ENCODE assay signal across 18 mouse cellular contexts in genomic region chr1:135427390-135427789, GRCm38 (mm10). TPM values are rescaled to one million over a fixed set of nuclear protein-coding genes. Genes with fewer than 3 reads are reported as not detected.
DNase-seq lines count a peak whose midpoint lies in the region; ATAC-seq and TF ChIP-seq lines count a peak whose summit lies in the region.
"Had no signal": no experiment of that assay in that cellular context is flagged by ENCODE, and none has a peak within 500 bp of the region (broad histone marks: within the 10 kb centered on the region; RNA-seq: fewer than 3 reads in every experiment).

No protein-coding gene starts in this region.

- H3K4me3 ChIP-seq in forebrain, embryonic 12.5 days (replicated peaks) = no peak overlapping the region
- H3K4me3 ChIP-seq in forebrain, postnatal 0 days (ENCODE audit: low read depth, low read length) = no peak overlapping the region
- H3K4me3 ChIP-seq in liver, adult 2 months (ENCODE audit: insufficient read depth, low read depth, low read length) = no peak overlapping the region
- H3K4me3 ChIP-seq in liver, postnatal 0 days (ENCODE audit: low read depth, low read length) = no peak overlapping the region
- H3K4me3 ChIP-seq in CH12.LX (replicated peaks in 1 of 3; ENCODE audit: low read depth in 2 of 3, low read length in 2 of 3, poor library complexity in 1 of 3) = peak overlapping the region in 1 of 3 experiments; percentile 34
- no peak overlapping the region for H3K4me3 ChIP-seq in limb, embryonic 13.5 days
- H3K4me3 ChIP-seq: intestine, embryonic 15.5 days; layer of hippocampus, adult 2 months; liver, embryonic 15.5 days had no signal

- no peak for TF ChIP-seq RAD21 in CH12.LX (IDR thresholded peaks at IDR 0.05; ENCODE audit: low read depth, low read length)

- peak overlapping the region; percentile 68; the same call in 1 of the 2 replicates for H3K4me2 ChIP-seq in forebrain, embryonic 12.5 days
- H3K4me2 ChIP-seq in forebrain, postnatal 0 days (ENCODE audit: low read depth) = no peak overlapping the region
- no peak overlapping the region for H3K4me2 ChIP-seq in liver, postnatal 0 days (ENCODE audit: low read depth, low read length)
- H3K4me2 ChIP-seq in CH12.LX (ENCODE audit: insufficient read depth, low read depth, poor library complexity, severe bottlenecking) = peak overlapping the region; percentile 83
- peak overlapping the region; percentile 71; the same call in 1 of the 2 replicates for H3K4me2 ChIP-seq in limb, embryonic 13.5 days (replicated peaks)
- H3K4me2 ChIP-seq: liver, embryonic 15.5 days had no signal

- dilution Hi-C loops in CH12.LX (cut with MboI; ENCODE audit: extremely low pct_ligation_motif_present, extremely low pct_unique_long_range_greater_than_20kb, low sequenced_read_pairs) = no loop called here

- peaks cover 14% of the 10 kb centered on the region; the same call in 1 of the 2 replicates for H3K79me2 ChIP-seq in liver, adult 2 months (ENCODE audit: control insufficient read depth, insufficient read depth, low read length)
- H3K79me2 ChIP-seq in CH12.LX (replicated peaks; ENCODE audit: control insufficient read depth, extremely low read depth, insufficient read depth, poor library complexity, severe bottlenecking) = peaks cover 67% of the 10 kb centered on the region

- no peak overlapping the region for H3K27ac ChIP-seq in forebrain, embryonic 12.5 days
- no peak overlapping the region for H3K27ac ChIP-seq in forebrain, postnatal 0 days (ENCODE audit: low read depth, low read length)
- no peak overlapping the region for H3K27ac ChIP-seq in liver, adult 2 months (replicated peaks; ENCODE audit: insufficient read depth, low read depth, low read length)
- no peak overlapping the region for H3K27ac ChIP-seq in liver, postnatal 0 days (ENCODE audit: low read depth)
- peak overlapping the region; percentile 23; the same call in 1 of the 2 replicates for H3K27ac ChIP-seq in CH12.LX (ENCODE audit: insufficient read depth, low read depth)
- H3K27ac ChIP-seq in limb, embryonic 13.5 days = no peak overlapping the region
- H3K27ac ChIP-seq: embryonic facial prominence, embryonic 12.5 days; heart, embryonic 13.5 days; intestine, embryonic 15.5 days; kidney, postnatal 0 days; layer of hippocampus, adult 2 months; liver, embryonic 15.5 days had no signal

- peaks cover 26% of the 10 kb centered on the region for H3K4me1 ChIP-seq in forebrain, embryonic 12.5 days
- H3K4me1 ChIP-seq in forebrain, postnatal 0 days (ENCODE audit: insufficient read depth) = peaks cover 13% of the 10 kb centered on the region
- no peaks in the 10 kb centered on the region for H3K4me1 ChIP-seq in liver, adult 2 months (ENCODE audit: control insufficient read depth, insufficient read depth, low read length)
- peaks cover 25% of the 10 kb centered on the region for H3K4me1 ChIP-seq in liver, postnatal 0 days (ENCODE audit: insufficient read depth)
- H3K4me1 ChIP-seq in CH12.LX (ENCODE audit: control insufficient read depth in 1 of 2, insufficient read depth in 2 of 2) = peaks cover 8 to 55% of the 10 kb centered on the region in 2 experiments
- peaks cover 34% of the 10 kb centered on the region for H3K4me1 ChIP-seq in limb, embryonic 13.5 days

- TF ChIP-seq CTCF in forebrain, postnatal 0 days (IDR thresholded peaks at IDR 0.05; ENCODE audit: low read depth) = no peak
- no peak for TF ChIP-seq CTCF in liver, adult 2 months (IDR thresholded peaks at IDR 0.05; ENCODE audit: low read depth, low read length)
- no peak for TF ChIP-seq CTCF in liver, postnatal 0 days (IDR thresholded peaks at IDR 0.05; ENCODE audit: low read depth)
- TF ChIP-seq CTCF in CH12.LX (conservative IDR thresholded peaks at IDR 0.05 in 1 of 2, IDR thresholded peaks at IDR 0.05 in 1 of 2; ENCODE audit: low read depth in 2 of 2, low read length in 2 of 2) = no peak

- WGBS in forebrain, embryonic 12.5 days = 90% methylated on average over 6 of the region's 6 CpGs
- 89% methylated on average over 6 of the region's 6 CpGs for WGBS in forebrain, postnatal 0 days
- 86% methylated on average over 6 of the region's 6 CpGs for WGBS in liver, adult 2 months
- 69% methylated on average over 6 of the region's 6 CpGs for WGBS in liver, postnatal 0 days (ENCODE audit: insufficient replicate concordance)
- WGBS in limb, embryonic 13.5 days = 90% methylated on average over 6 of the region's 6 CpGs

- DNase-seq in forebrain, postnatal 0 days = no peak
- peak; percentile 42 for DNase-seq in liver, adult 2 months (ENCODE audit: extremely low read depth, low read depth, low spot score)
- DNase-seq in liver, postnatal 0 days = no peak
- peak; percentile 31 for DNase-seq in CH12.LX (ENCODE audit: extremely low read depth)
- DNase-seq in B cell, adult 2 months = no peak
- DNase-seq in layer of hippocampus, adult 11-12 months (ENCODE audit: low spot score) = no peak
- DNase-seq: adrenal gland, adult 8-10 months; gastrocnemius, postnatal 36 days; heart, postnatal 36 days; lung, postnatal 14 days had no signal

- peaks cover 46% of the 10 kb centered on the region for H3K36me3 ChIP-seq in forebrain, embryonic 12.5 days (replicated peaks)
- peaks cover 11% of the 10 kb centered on the region; the same call in 1 of the 2 replicates for H3K36me3 ChIP-seq in forebrain, postnatal 0 days (ENCODE audit: insufficient read depth)
- H3K36me3 ChIP-seq in liver, adult 2 months (ENCODE audit: control insufficient read depth, insufficient read depth, low read length) = no peaks in the 10 kb centered on the region
- H3K36me3 ChIP-seq in liver, postnatal 0 days (replicated peaks; ENCODE audit: insufficient read depth, low read length) = peaks cover 2% of the 10 kb centered on the region
- peaks cover 18 to 45% of the 10 kb centered on the region in 2 experiments for H3K36me3 ChIP-seq in CH12.LX (replicated peaks in 1 of 2; ENCODE audit: control insufficient read depth in 1 of 2, insufficient read depth in 1 of 2, low read length in 1 of 2)
- peaks cover 39% of the 10 kb centered on the region for H3K36me3 ChIP-seq in limb, embryonic 13.5 days

- no peaks in the 10 kb centered on the region for H3K9me3 ChIP-seq in forebrain, embryonic 12.5 days
- no peaks in the 10 kb centered on the region for H3K9me3 ChIP-seq in forebrain, postnatal 0 days (ENCODE audit: low read length)
- H3K9me3 ChIP-seq in liver, postnatal 0 days (ENCODE audit: low read length) = no peaks in the 10 kb centered on the region
- no peaks in the 10 kb centered on the region for H3K9me3 ChIP-seq in CH12.LX (replicated peaks; ENCODE audit: low read length)
- no peaks in the 10 kb centered on the region for H3K9me3 ChIP-seq in limb, embryonic 13.5 days
- H3K9me3 ChIP-seq: embryonic facial prominence, embryonic 12.5 days; heart, embryonic 13.5 days; intestine, embryonic 15.5 days; liver, embryonic 15.5 days had no signal

- no peak for ATAC-seq in forebrain, embryonic 12.5 days (ENCODE audit: low FRiP score)
- no peak for ATAC-seq in forebrain, postnatal 0 days
- no peak for ATAC-seq in liver, postnatal 0 days
- no peak for ATAC-seq in limb, embryonic 13.5 days (ENCODE audit: low FRiP score, low read depth)
- ATAC-seq: intestine, embryonic 15.5 days had no signal

- in situ Hi-C loops in CH12.LX (cut with MboI; ENCODE audit: low pct_ligation_motif_present, low pct_unique_long_range_greater_than_20kb, low sequenced_read_pairs) = loop anchor here (25.0 kb wide), 1 partner anchor 235 kb away; no protein-coding TSS in a partner anchor

- H3K9ac ChIP-seq in forebrain, embryonic 12.5 days = no peak overlapping the region
- no peak overlapping the region for H3K9ac ChIP-seq in forebrain, postnatal 0 days
- no peak overlapping the region for H3K9ac ChIP-seq in liver, adult 2 months (ENCODE audit: low read depth, low read length)
- H3K9ac ChIP-seq in liver, postnatal 0 days (replicated peaks) = no peak overlapping the region
- peak overlapping the region; percentile 86; the same call in 1 of the 2 replicates for H3K9ac ChIP-seq in CH12.LX (ENCODE audit: insufficient read depth, low read depth)
- no peak overlapping the region for H3K9ac ChIP-seq in limb, embryonic 13.5 days
- H3K9ac ChIP-seq: embryonic facial prominence, embryonic 12.5 days; intestine, embryonic 15.5 days; liver, embryonic 15.5 days had no signal

- H3K27me3 ChIP-seq in forebrain, embryonic 12.5 days = no peaks in the 10 kb centered on the region
- no peaks in the 10 kb centered on the region for H3K27me3 ChIP-seq in forebrain, postnatal 0 days (ENCODE audit: insufficient read depth, low read length)
- no peaks in the 10 kb centered on the region for H3K27me3 ChIP-seq in liver, adult 2 months (ENCODE audit: control insufficient read depth, insufficient read depth, low read length)
- no peaks in the 10 kb centered on the region for H3K27me3 ChIP-seq in liver, postnatal 0 days (ENCODE audit: insufficient read depth, low read length)
- H3K27me3 ChIP-seq in CH12.LX (replicated peaks) = no peaks in the 10 kb centered on the region
- no peaks in the 10 kb centered on the region for H3K27me3 ChIP-seq in limb, embryonic 13.5 days
- H3K27me3 ChIP-seq: embryonic facial prominence, embryonic 12.5 days; heart, embryonic 13.5 days; intestine, embryonic 15.5 days; liver, embryonic 15.5 days had no signal

- TF ChIP-seq EP300 in liver, postnatal 0 days (IDR thresholded peaks at IDR 0.05; ENCODE audit: low read depth) = no peak
- TF ChIP-seq EP300 in CH12.LX (IDR thresholded peaks at IDR 0.05; ENCODE audit: low read length) = peak; percentile 7; the same call in 1 of the 2 replicates

- no peak for TF ChIP-seq POLR2A in liver, adult 2 months (IDR thresholded peaks at IDR 0.05; ENCODE audit: extremely low read depth, insufficient read depth, low read length)
- no peak for TF ChIP-seq POLR2A in CH12.LX (IDR thresholded peaks at IDR 0.05; ENCODE audit: low read depth, low read length)

RNA-seq across cellular contexts. Expression of gene Ipo9, which starts 2.9 kb away (rescaled TPM):
- polyA plus RNA-seq in forebrain, embryonic 12.5 days (2016; fragmentation: Nextera tagmentation; extraction: Ambion mirVana) = 198 and 214 TPM in 2 replicates
- 85.2 and 95.0 TPM in 2 replicates for total RNA-seq in forebrain, postnatal 0 days (2014; rRNA removed)
- 53.1 and 76.6 TPM in 2 replicates for polyA plus RNA-seq in forebrain, postnatal 0 days (2015; fragmentation: Nextera tagmentation; extraction: Ambion mirVana)
- total RNA-seq in liver, adult 2 months (2014; rRNA removed) = 17.1 and 20.9 TPM in 2 replicates
- polyA plus RNA-seq in liver, adult 2 months (2012; rRNA removed) = 27.2 and 29.5 TPM in 2 replicates
- polyA plus RNA-seq in liver, postnatal 0 days (2015; fragmentation: Nextera tagmentation; extraction: Ambion mirVana) = 10.2 and 12.1 TPM in 2 replicates
- total RNA-seq in CH12.LX (2012; rRNA removed) (38.3 and 38.9 TPM in 2 replicates), CH12.LX (2014; rRNA removed) (31.7 and 33.7 TPM in 2 replicates)
- polyA plus RNA-seq in CH12.LX (2012; ENCODE audit: insufficient read length, low read depth) = 47.1 and 58.3 TPM in 2 replicates
- 155 and 156 TPM in 2 replicates for polyA plus RNA-seq in limb, embryonic 13.5 days (2015; fragmentation: Nextera tagmentation; extraction: Ambion mirVana)

RNA-seq across cellular contexts. Expression of gene Shisa4, which starts 52.4 kb away (rescaled TPM):
- 67.3 and 70.6 TPM in 2 replicates for polyA plus RNA-seq in forebrain, embryonic 12.5 days (2016; fragmentation: Nextera tagmentation; extraction: Ambion mirVana)
- total RNA-seq in forebrain, postnatal 0 days (2014; rRNA removed) = 80.9 and 98.2 TPM in 2 replicates
- polyA plus RNA-seq in forebrain, postnatal 0 days (2015; fragmentation: Nextera tagmentation; extraction: Ambion mirVana) = 97.6 and 120 TPM in 2 replicates
- 0.18 and 0.47 TPM in 2 replicates for total RNA-seq in liver, adult 2 months (2014; rRNA removed)
- polyA plus RNA-seq in liver, adult 2 months (2012; rRNA removed) = 0.14 and 0.33 TPM in 2 replicates
- polyA plus RNA-seq in liver, postnatal 0 days (2015; fragmentation: Nextera tagmentation; extraction: Ambion mirVana) = 1.5 and 1.8 TPM in 2 replicates
- total RNA-seq in CH12.LX (2012; rRNA removed) = 0.08 and 0.13 TPM in 2 replicates
- total RNA-seq in CH12.LX (2014; rRNA removed) = not detected in 2 replicates
- polyA plus RNA-seq in CH12.LX (2012; ENCODE audit: insufficient read length, low read depth) = 0.18 and 0.41 TPM in 2 replicates
- polyA plus RNA-seq in limb, embryonic 13.5 days (2015; fragmentation: Nextera tagmentation; extraction: Ambion mirVana) = 39.4 and 39.9 TPM in 2 replicates

Comparison
In these comparisons a context has a peak if more than half of its experiments do, and no peak if none do; other contexts are left out.
1. H3K4me2 ChIP-seq: peak in forebrain, embryonic 12.5 days (single experiment), CH12.LX (single experiment) and limb, embryonic 13.5 days (single experiment); none in forebrain, postnatal 0 days (single experiment) and liver, postnatal 0 days (single experiment).
2. DNase-seq: peak in liver, adult 2 months (single experiment) and CH12.LX (single experiment); none in forebrain, postnatal 0 days (single experiment), liver, postnatal 0 days (single experiment), B cell, adult 2 months (0 of 2) and layer of hippocampus, adult 11-12 months (single experiment).
3. RNA of gene Shisa4, which starts 52.4 kb away (polyA plus RNA-seq): 97.6 to 120 TPM in forebrain, postnatal 0 days, 67.3 to 70.6 TPM in forebrain, embryonic 12.5 days and 39.4 to 39.9 TPM in limb, embryonic 13.5 days; 1.5 to 1.8 TPM in liver, postnatal 0 days, 0.18 to 0.41 TPM in CH12.LX and 0.14 to 0.33 TPM in liver, adult 2 months; every median in the first group is over 10 times any median in the second.